Mouse (Mus musculus) yolk sac, embryonic 10.5 days (tissue): ENCODE results near the gene Brd3.

Experiments
- DNase-seq: peaks from one replicate; pipeline ENCODE4 v3.0.0-alpha.2; 2017; ENCODE audit warnings: low spot score

The Brd3 gene

GRCm38 (mm10) chr2:27400083-27400482, 107.4 kb downstream of the Brd3 start:
- no peak for DNase-seq

- no peak for DNase-seq
These were observed 110.6 kb downstream of the Brd3 start for GRCm38 (mm10) chr2:27396656-27397440.
